Mouse (Mus musculus): ENCODE data around the gene Ksr2. TPM values are rescaled to one million over a fixed set of nuclear protein-coding genes. Genes with fewer than 3 reads are reported as not detected.
A peak's percentile ranks its signal among the peaks of the same experiment; 100 is the strongest.

Ksr2 gene
- polyA plus RNA-seq, 1 experiment from 2014 or later, result 0.19 TPM

DNA sequence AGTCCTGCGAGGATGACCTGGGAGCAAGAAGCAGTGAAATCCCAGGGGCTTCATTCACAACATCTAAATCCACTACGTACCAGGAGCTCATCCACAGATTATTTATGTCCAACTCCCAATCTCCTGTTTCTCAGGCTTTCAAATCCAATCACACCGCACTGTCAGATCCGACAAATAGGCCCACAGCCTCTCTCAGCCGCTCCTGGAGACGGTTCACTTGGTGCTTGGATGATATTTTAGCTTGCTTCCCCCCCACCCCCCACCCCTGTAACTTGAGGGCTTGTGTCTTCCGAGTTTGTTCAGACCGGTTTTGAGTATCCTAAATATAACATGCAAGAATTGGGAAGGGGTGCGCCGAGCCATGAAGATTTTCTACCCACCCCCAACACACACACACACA is 297.8 kb downstream of the Ksr2 start:
- H3K36me3 ChIP-seq (ENCODE audit: control insufficient read depth, insufficient read depth, low read length), result no peaks in the 10 kb centered on the region
- H3K27me3 ChIP-seq (ENCODE audit: control insufficient read depth, insufficient read depth, low read length), result no peaks in the 10 kb centered on the region
- no peak for ATAC-seq (replicated peaks; ENCODE audit: insufficient number of reproducible peaks, low FRiP score, low TSS enrichment)
- H3K9ac ChIP-seq (ENCODE audit: low read depth, low read length), result no peak overlapping the region
- no peaks in the 10 kb centered on the region for H3K4me1 ChIP-seq (ENCODE audit: control insufficient read depth, insufficient read depth, low read length)
- H3K4me2 ChIP-seq, result no peak overlapping the region
- no peak overlapping the region for H3K4me3 ChIP-seq (ENCODE audit: low read depth, low read length)
- H3K27ac ChIP-seq (ENCODE audit: low read depth, low read length), result no peak overlapping the region
- 67% methylated on average over 10 of the region's 10 CpGs for WGBS (ENCODE audit: insufficient replicate concordance)
- H3K9me3 ChIP-seq (replicated peaks; ENCODE audit: control insufficient read depth, low read length), result no peaks in the 10 kb centered on the region

DNA sequence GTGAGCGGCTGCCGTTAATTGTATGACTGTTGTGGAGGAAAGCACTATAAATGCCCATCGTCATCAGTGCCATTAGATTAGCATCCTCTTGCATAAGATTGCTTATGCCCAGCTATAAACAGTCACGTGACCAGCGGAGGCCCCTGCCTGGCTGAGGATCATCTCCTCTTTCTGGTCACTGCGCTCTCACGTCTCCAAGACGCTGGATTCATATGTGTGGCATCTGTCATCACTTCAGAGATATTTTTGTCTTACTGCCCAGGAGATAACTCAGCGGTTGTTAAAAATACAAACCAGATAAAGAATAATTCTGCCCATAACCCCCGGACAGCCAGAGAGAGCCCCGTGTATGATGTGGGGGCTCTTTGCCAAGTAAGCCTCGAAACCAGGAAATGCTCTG is 298.4 kb downstream of the Ksr2 start:
- Histone ChIP-seq H3K4me3 (ENCODE audit: low read depth, low read length) (no peak overlapping the region), H3K4me2 (peak overlapping the region; percentile 40), H3K4me1 (ENCODE audit: control insufficient read depth, insufficient read depth, low read length) (no peaks in the 10 kb centered on the region), H3K9me3 (replicated peaks; ENCODE audit: control insufficient read depth, low read length) (no peaks in the 10 kb centered on the region), H3K36me3 (ENCODE audit: control insufficient read depth, insufficient read depth, low read length) (no peaks in the 10 kb centered on the region), H3K9ac (ENCODE audit: low read depth, low read length) (no peak overlapping the region), H3K27ac (ENCODE audit: low read depth, low read length) (no peak overlapping the region), H3K27me3 (ENCODE audit: control insufficient read depth, insufficient read depth, low read length) (no peaks in the 10 kb centered on the region)
- ATAC-seq (replicated peaks; ENCODE audit: insufficient number of reproducible peaks, low FRiP score, low TSS enrichment), result no peak; the same call in 1 of the 2 replicates
- WGBS (ENCODE audit: insufficient replicate concordance), result 28% methylated on average over 12 of the region's 12 CpGs

DNA sequence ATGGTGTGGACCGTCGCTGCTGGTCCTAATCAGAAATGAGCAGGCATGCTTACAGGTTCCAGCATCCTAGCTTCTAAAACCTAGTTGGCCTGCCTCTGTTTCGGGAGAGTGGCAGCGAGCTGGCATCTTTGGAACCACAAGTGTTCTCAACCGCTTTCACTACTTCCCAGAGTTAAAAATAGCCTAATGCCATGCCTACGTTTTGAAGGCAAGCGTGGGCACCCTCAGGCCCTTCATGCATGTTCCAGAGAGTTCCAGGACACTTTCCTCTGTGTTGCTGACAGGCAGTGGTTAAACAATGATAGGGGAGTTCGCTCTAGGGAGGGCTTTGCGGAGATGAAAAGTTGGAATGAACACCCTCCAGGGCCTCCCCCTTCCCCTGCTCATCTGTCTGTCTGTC is 303.3 kb downstream of the Ksr2 start:
- Histone ChIP-seq H3K4me1 (ENCODE audit: control insufficient read depth, insufficient read depth, low read length) (no peaks in the 10 kb centered on the region), H3K9me3 (replicated peaks; ENCODE audit: control insufficient read depth, low read length) (no peaks in the 10 kb centered on the region), H3K27ac (ENCODE audit: low read depth, low read length) (no peak overlapping the region), H3K4me3 (ENCODE audit: low read depth, low read length) (no peak overlapping the region), H3K27me3 (ENCODE audit: control insufficient read depth, insufficient read depth, low read length) (no peaks in the 10 kb centered on the region), H3K4me2 (no peak overlapping the region), H3K36me3 (ENCODE audit: control insufficient read depth, insufficient read depth, low read length) (no peaks in the 10 kb centered on the region), H3K9ac (ENCODE audit: low read depth, low read length) (no peak overlapping the region)
- ATAC-seq (replicated peaks; ENCODE audit: insufficient number of reproducible peaks, low FRiP score, low TSS enrichment), result no peak
- WGBS (ENCODE audit: insufficient replicate concordance), result 74% methylated on average over 9 of the region's 9 CpGs

DNA sequence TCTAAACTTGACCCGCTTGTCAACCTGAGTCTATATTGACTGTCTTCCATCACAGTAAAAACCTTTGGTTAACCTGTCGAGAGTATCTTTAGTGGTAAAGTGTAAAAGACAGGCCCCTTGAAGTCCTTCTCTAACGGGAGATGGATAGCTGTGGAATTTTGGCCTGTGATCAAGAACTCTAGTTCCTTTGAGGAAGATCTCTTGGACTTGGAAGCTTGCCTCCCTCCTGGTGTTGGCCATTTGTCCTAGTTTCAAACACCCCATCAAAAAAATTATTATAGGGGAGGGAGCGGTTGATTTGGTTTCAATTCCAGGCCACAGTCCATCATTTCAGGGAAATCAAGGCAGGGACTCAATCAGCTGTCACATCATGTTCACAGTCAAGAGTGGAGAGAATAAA is 309.5 kb downstream of the Ksr2 start:
- 68% methylated on average over 4 of the region's 4 CpGs for WGBS (ENCODE audit: insufficient replicate concordance)
- Histone ChIP-seq H3K27ac (ENCODE audit: low read depth, low read length) (no peak overlapping the region), H3K27me3 (ENCODE audit: control insufficient read depth, insufficient read depth, low read length) (no peaks in the 10 kb centered on the region), H3K36me3 (ENCODE audit: control insufficient read depth, insufficient read depth, low read length) (no peaks in the 10 kb centered on the region), H3K9me3 (replicated peaks; ENCODE audit: control insufficient read depth, low read length) (no peaks in the 10 kb centered on the region), H3K4me2 (no peak overlapping the region), H3K4me3 (ENCODE audit: low read depth, low read length) (no peak overlapping the region), H3K4me1 (ENCODE audit: control insufficient read depth, insufficient read depth, low read length) (no peaks in the 10 kb centered on the region), H3K9ac (ENCODE audit: low read depth, low read length) (no peak overlapping the region)
- no peak for ATAC-seq (replicated peaks; ENCODE audit: insufficient number of reproducible peaks, low FRiP score, low TSS enrichment)

DNA sequence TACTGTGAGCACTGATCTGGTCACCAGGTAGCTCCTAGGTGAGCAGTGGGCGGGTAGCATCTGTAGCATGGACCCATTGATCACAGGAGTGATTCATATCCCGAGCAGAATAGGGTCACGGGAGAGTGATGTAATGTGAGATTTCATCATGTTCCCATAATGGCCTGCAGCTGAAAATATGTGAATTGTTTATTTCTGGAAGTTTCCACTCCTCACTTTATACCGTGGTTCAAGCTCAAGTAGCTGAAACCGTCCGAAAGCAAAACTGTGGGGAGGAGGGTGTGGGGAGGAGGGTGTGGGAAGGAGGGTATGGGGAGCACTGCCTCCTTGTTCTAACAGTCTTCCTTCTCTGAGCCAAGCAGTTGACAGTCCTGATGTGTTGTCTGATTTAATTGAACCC is 312.7 kb downstream of the Ksr2 start:
- 70% methylated on average over 6 of the region's 6 CpGs for WGBS (ENCODE audit: insufficient replicate concordance)
- no peaks in the 10 kb centered on the region for H3K27me3 ChIP-seq (ENCODE audit: control insufficient read depth, insufficient read depth, low read length)
- H3K4me2 ChIP-seq, result no peak overlapping the region
- H3K36me3 ChIP-seq (ENCODE audit: control insufficient read depth, insufficient read depth, low read length), result no peaks in the 10 kb centered on the region
- H3K9me3 ChIP-seq (replicated peaks; ENCODE audit: control insufficient read depth, low read length), result no peaks in the 10 kb centered on the region
- no peaks in the 10 kb centered on the region for H3K4me1 ChIP-seq (ENCODE audit: control insufficient read depth, insufficient read depth, low read length)
- H3K4me3 ChIP-seq (ENCODE audit: low read depth, low read length), result no peak overlapping the region
- H3K9ac ChIP-seq (ENCODE audit: low read depth, low read length), result no peak overlapping the region
- H3K27ac ChIP-seq (ENCODE audit: low read depth, low read length), result no peak overlapping the region
- ATAC-seq (replicated peaks; ENCODE audit: insufficient number of reproducible peaks, low FRiP score, low TSS enrichment), result no peak

DNA sequence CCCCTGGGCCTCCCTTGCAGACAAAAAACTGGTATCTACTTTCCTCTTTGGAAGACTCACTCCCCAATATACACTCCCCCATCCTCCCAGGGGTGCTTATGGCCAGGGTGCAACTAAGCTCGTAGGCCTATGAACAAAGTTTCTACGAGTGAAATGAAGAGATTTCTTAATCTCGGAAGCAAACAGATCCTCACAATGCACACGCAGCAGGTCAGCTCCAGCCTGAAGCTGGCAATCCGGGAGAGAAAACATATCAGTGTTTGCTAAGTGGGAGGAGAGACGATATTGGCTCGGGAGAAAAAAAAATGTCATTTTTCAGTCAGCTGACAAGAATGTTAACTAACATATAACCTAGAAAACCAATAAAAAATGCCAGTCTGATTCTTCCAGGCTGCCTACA is 313.3 kb downstream of the Ksr2 start:
- Histone ChIP-seq H3K9me3 (replicated peaks; ENCODE audit: control insufficient read depth, low read length) (no peaks in the 10 kb centered on the region), H3K27ac (ENCODE audit: low read depth, low read length) (no peak overlapping the region), H3K4me3 (ENCODE audit: low read depth, low read length) (no peak overlapping the region), H3K27me3 (ENCODE audit: control insufficient read depth, insufficient read depth, low read length) (no peaks in the 10 kb centered on the region), H3K4me2 (no peak overlapping the region), H3K36me3 (ENCODE audit: control insufficient read depth, insufficient read depth, low read length) (no peaks in the 10 kb centered on the region), H3K9ac (ENCODE audit: low read depth, low read length) (no peak overlapping the region), H3K4me1 (ENCODE audit: control insufficient read depth, insufficient read depth, low read length) (no peaks in the 10 kb centered on the region)
- WGBS (ENCODE audit: insufficient replicate concordance), result 56% methylated on average over 7 of the region's 7 CpGs
- ATAC-seq (replicated peaks; ENCODE audit: insufficient number of reproducible peaks, low FRiP score, low TSS enrichment), result no peak

DNA sequence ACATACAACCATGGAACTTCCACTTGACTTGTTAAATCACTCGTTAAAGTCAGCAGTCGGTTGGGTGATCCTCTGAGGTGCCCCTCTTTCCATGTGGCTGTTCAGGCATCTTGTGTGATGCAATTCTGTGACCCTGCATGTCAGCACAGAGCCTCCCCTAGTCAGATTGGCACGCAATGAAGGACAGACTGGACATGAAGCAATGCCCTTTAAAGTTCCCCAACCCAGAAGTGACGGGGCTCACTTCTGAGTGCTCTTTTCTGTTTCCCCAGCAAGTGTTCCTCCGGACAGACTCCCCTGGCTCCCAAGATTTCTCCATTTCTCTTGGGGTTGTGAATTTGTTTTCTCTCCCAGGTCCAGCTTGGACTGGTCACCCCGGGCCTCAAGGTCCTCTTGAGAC is 317.5 kb downstream of the Ksr2 start:
- no peaks in the 10 kb centered on the region for H3K9me3 ChIP-seq (replicated peaks; ENCODE audit: control insufficient read depth, low read length)
- no peaks in the 10 kb centered on the region for H3K27me3 ChIP-seq (ENCODE audit: control insufficient read depth, insufficient read depth, low read length)
- H3K4me1 ChIP-seq (ENCODE audit: control insufficient read depth, insufficient read depth, low read length), result no peaks in the 10 kb centered on the region
- WGBS (ENCODE audit: insufficient replicate concordance), result 69% methylated on average over 6 of the region's 6 CpGs
- no peaks in the 10 kb centered on the region for H3K36me3 ChIP-seq (ENCODE audit: control insufficient read depth, insufficient read depth, low read length)
- no peak for ATAC-seq (replicated peaks; ENCODE audit: insufficient number of reproducible peaks, low FRiP score, low TSS enrichment)
- no peak overlapping the region for H3K9ac ChIP-seq (ENCODE audit: low read depth, low read length)
- H3K4me3 ChIP-seq (ENCODE audit: low read depth, low read length), result no peak overlapping the region
- H3K4me2 ChIP-seq, result no peak overlapping the region
- no peak overlapping the region for H3K27ac ChIP-seq (ENCODE audit: low read depth, low read length)

DNA sequence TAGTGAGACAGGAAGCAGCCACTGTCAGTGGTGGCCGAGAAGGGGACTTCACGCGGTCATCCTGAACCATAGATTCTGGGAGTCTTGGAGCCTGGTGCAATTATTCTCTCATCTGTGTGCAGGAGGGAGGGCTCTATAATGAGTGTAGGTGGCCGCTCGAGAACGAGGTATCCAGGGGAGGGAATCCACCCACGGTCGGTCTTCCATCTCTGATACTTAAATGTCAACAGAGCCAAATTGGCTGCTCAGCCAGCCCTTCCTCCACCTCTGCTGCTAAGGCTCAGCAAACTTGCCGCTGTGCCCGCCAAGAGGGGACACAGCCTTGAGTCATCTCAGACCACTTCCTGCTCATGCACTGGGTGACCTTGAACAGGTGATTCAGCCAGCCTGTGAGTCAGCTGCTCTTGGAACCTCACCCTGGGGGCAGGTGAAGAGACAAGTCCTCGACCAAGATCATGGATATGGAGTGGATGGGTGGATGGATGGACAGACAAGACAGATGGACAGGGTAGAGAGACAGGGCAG is 330.9 kb downstream of the Ksr2 start:
- 45% methylated on average over 11 of the region's 11 CpGs for WGBS (ENCODE audit: insufficient replicate concordance)
- H3K4me2 ChIP-seq, result no peak overlapping the region
- no peaks in the 10 kb centered on the region for H3K4me1 ChIP-seq (ENCODE audit: control insufficient read depth, insufficient read depth, low read length)
- H3K4me3 ChIP-seq (ENCODE audit: low read depth, low read length), result no peak overlapping the region
- ATAC-seq (replicated peaks; ENCODE audit: insufficient number of reproducible peaks, low FRiP score, low TSS enrichment), result no peak
- no peaks in the 10 kb centered on the region for H3K36me3 ChIP-seq (ENCODE audit: control insufficient read depth, insufficient read depth, low read length)
- H3K9me3 ChIP-seq (replicated peaks; ENCODE audit: control insufficient read depth, low read length), result no peaks in the 10 kb centered on the region
- H3K9ac ChIP-seq (ENCODE audit: low read depth, low read length), result no peak overlapping the region
- no peak overlapping the region for H3K27ac ChIP-seq (ENCODE audit: low read depth, low read length)
- no peaks in the 10 kb centered on the region for H3K27me3 ChIP-seq (ENCODE audit: control insufficient read depth, insufficient read depth, low read length)

DNA sequence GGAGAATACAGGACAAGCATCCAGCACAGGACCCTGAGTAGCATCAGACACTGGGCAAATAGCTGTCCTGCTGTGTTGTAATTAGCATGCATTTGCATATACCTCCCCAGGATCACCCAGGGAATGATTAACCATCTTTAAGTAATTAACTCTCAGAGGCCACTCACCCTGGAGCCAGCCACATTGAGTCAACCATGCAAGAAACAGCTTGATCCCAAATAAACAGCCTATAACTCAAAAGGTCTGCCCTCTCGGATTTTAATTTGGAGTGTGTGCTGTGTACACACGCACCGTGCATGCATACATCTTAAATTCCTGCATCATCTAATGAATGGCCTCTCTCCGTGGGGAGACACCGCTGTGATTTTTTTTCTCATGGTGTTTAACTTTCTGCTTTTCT is 335.6 kb downstream of the Ksr2 start:
- Histone ChIP-seq H3K27me3 (ENCODE audit: control insufficient read depth, insufficient read depth, low read length) (no peaks in the 10 kb centered on the region), H3K9ac (ENCODE audit: low read depth, low read length) (no peak overlapping the region), H3K27ac (ENCODE audit: low read depth, low read length) (no peak overlapping the region), H3K9me3 (replicated peaks; ENCODE audit: control insufficient read depth, low read length) (0 out of 2 replicates have a peak, but pooled peaks cover 4% of the 10 kb centered on the region), H3K36me3 (ENCODE audit: control insufficient read depth, insufficient read depth, low read length) (no peaks in the 10 kb centered on the region), H3K4me3 (ENCODE audit: low read depth, low read length) (no peak overlapping the region), H3K4me2 (no peak overlapping the region), H3K4me1 (ENCODE audit: control insufficient read depth, insufficient read depth, low read length) (no peaks in the 10 kb centered on the region)
- no peak for ATAC-seq (replicated peaks; ENCODE audit: insufficient number of reproducible peaks, low FRiP score, low TSS enrichment)
- 44% methylated on average over 5 of the region's 5 CpGs for WGBS (ENCODE audit: insufficient replicate concordance)
